32 mouse cellular contexts compared by ENCODE assay signal in genomic region chr2:143065914-143066313, GRCm38 (mm10). TPM values are rescaled to one million over a fixed set of nuclear protein-coding genes. Genes with fewer than 3 reads are reported as not detected.
A peak's percentile ranks its signal among the peaks of the same experiment; 100 is the strongest.
DNase-seq lines count a peak whose midpoint lies in the region; ATAC-seq and TF ChIP-seq lines count a peak whose summit lies in the region.
"Had no signal": no experiment of that assay in that cellular context is flagged by ENCODE, and none has a peak within 500 bp of the region (broad histone marks: within the 10 kb centered on the region; RNA-seq: fewer than 3 reads in every experiment).

No protein-coding gene starts in this region.

- no peak for TF ChIP-seq CTCF in kidney, adult 2 months (conservative IDR thresholded peaks at IDR 0.05; ENCODE audit: insufficient read depth, insufficient read length, low read depth, low read length)

- no peaks in the 10 kb centered on the region for H3K9me3 ChIP-seq in embryonic facial prominence, embryonic 14.5 days (ENCODE audit: control insufficient read depth, low read length)
- no peaks in the 10 kb centered on the region for H3K9me3 ChIP-seq in embryonic facial prominence, embryonic 10.5 days
- no peaks in the 10 kb centered on the region for H3K9me3 ChIP-seq in heart, embryonic 12.5 days (replicated peaks)
- no peaks in the 10 kb centered on the region for H3K9me3 ChIP-seq in kidney, embryonic 15.5 days (replicated peaks)
- H3K9me3 ChIP-seq: embryonic facial prominence, embryonic 15.5 days; heart, embryonic 13.5 days; hindbrain, embryonic 10.5 days; hindbrain, embryonic 13.5 days; intestine, embryonic 15.5 days had no signal

- peak; percentile 35 for DNase-seq in embryonic facial prominence, embryonic 14.5 days (ENCODE audit: low spot score)
- no peak for DNase-seq in embryonic facial prominence, embryonic 10.5 days (ENCODE audit: low spot score)
- no peak for DNase-seq in heart, postnatal 14 days
- DNase-seq in kidney, adult 2 months: peak; percentile 12
- peak; percentile 2 for DNase-seq in lung, postnatal 36 days
- DNase-seq in lung, postnatal 4 days: no peak
- DNase-seq: adrenal gland, adult 8-10 months; adrenal gland, postnatal 25 days; cerebellum, adult 11-12 months; cerebellum, adult 8-10 months; cerebellum, postnatal 10 days; cerebellum, postnatal 36 days; embryo, embryonic 11 days; forebrain, postnatal 0 days; gastrocnemius, adult 2 months; gastrocnemius, postnatal 14 days; heart, postnatal 10 days had no signal

- H3K4me1 ChIP-seq in embryonic facial prominence, embryonic 14.5 days (ENCODE audit: control insufficient read depth, insufficient read depth, low read length): no peaks in the 10 kb centered on the region; the same call in 1 of the 2 replicates
- H3K4me1 ChIP-seq in embryonic facial prominence, embryonic 10.5 days: peaks cover 5% of the 10 kb centered on the region
- peaks cover 3% of the 10 kb centered on the region for H3K4me1 ChIP-seq in heart, embryonic 12.5 days (replicated peaks)
- peaks cover 4% of the 10 kb centered on the region; the same call in 1 of the 2 replicates for H3K4me1 ChIP-seq in kidney, adult 2 months (ENCODE audit: control insufficient read depth, insufficient read depth, low read length)
- peaks cover 11% of the 10 kb centered on the region for H3K4me1 ChIP-seq in kidney, embryonic 15.5 days

- H3K27me3 ChIP-seq in embryonic facial prominence, embryonic 14.5 days (replicated peaks; ENCODE audit: control insufficient read depth, insufficient read depth, low read length): no peaks in the 10 kb centered on the region
- 0 out of 2 replicates have a peak, but pooled peaks cover 4% of the 10 kb centered on the region for H3K27me3 ChIP-seq in embryonic facial prominence, embryonic 10.5 days (replicated peaks; ENCODE audit: low read depth, poor library complexity, severe bottlenecking)
- no peaks in the 10 kb centered on the region for H3K27me3 ChIP-seq in heart, embryonic 12.5 days (replicated peaks)
- H3K27me3 ChIP-seq in kidney, adult 2 months (replicated peaks; ENCODE audit: control insufficient read depth, insufficient read depth, low read length): no peaks in the 10 kb centered on the region
- H3K27me3 ChIP-seq in kidney, embryonic 15.5 days: no peaks in the 10 kb centered on the region
- H3K27me3 ChIP-seq: embryonic facial prominence, embryonic 15.5 days; heart, embryonic 13.5 days; hindbrain, embryonic 13.5 days; intestine, embryonic 15.5 days had no signal

- no peak overlapping the region for H3K4me3 ChIP-seq in embryonic facial prominence, embryonic 14.5 days (ENCODE audit: low read depth, low read length)
- H3K4me3 ChIP-seq in embryonic facial prominence, embryonic 10.5 days: no peak overlapping the region
- H3K4me3 ChIP-seq in heart, embryonic 12.5 days: no peak overlapping the region
- no peak overlapping the region for H3K4me3 ChIP-seq in kidney, adult 2 months (ENCODE audit: insufficient read depth, low read depth, low read length)
- no peak overlapping the region for H3K4me3 ChIP-seq in kidney, embryonic 15.5 days (replicated peaks)
- H3K4me3 ChIP-seq: embryonic facial prominence, embryonic 15.5 days; gastrocnemius, adult 2 months; heart, embryonic 13.5 days; hindbrain, embryonic 10.5 days; hindbrain, embryonic 13.5 days; intestine, embryonic 15.5 days had no signal

- 80% methylated on average over 3 of the region's 3 CpGs for WGBS in embryonic facial prominence, embryonic 14.5 days
- WGBS in embryonic facial prominence, embryonic 10.5 days: 94% methylated on average over 3 of the region's 3 CpGs
- WGBS in heart, embryonic 12.5 days: 79% methylated on average over 3 of the region's 3 CpGs
- WGBS in kidney, adult 2 months: 80% methylated on average over 3 of the region's 3 CpGs
- WGBS in kidney, embryonic 15.5 days: 93% methylated on average over 3 of the region's 3 CpGs

- TF ChIP-seq POLR2A in kidney, adult 2 months (IDR thresholded peaks at IDR 0.05; ENCODE audit: low read depth, low read length): no peak

- no peak for ATAC-seq in embryonic facial prominence, embryonic 14.5 days (ENCODE audit: low read depth)
- no peak for ATAC-seq in heart, embryonic 12.5 days (ENCODE audit: insufficient number of reproducible peaks, low FRiP score)
- no peak for ATAC-seq in kidney, embryonic 15.5 days (replicated peaks; ENCODE audit: low FRiP score)
- ATAC-seq: activated CD4-positive, CD25-positive, alpha-beta regulatory T cell, adult 4 months; forebrain, embryonic 14.5 days; forebrain, postnatal 0 days; hindbrain, embryonic 16.5 days; intestine, embryonic 15.5 days had no signal

- no peak overlapping the region for H3K27ac ChIP-seq in embryonic facial prominence, embryonic 14.5 days (replicated peaks; ENCODE audit: low read depth, low read length)
- no peak overlapping the region for H3K27ac ChIP-seq in embryonic facial prominence, embryonic 10.5 days (replicated peaks)
- H3K27ac ChIP-seq in heart, embryonic 12.5 days (ENCODE audit: poor library complexity, severe bottlenecking): 0 out of 2 replicates have a peak overlapping the region, but pooled peaks have one; percentile 38
- H3K27ac ChIP-seq in kidney, adult 2 months (ENCODE audit: insufficient read depth, low read depth, low read length): no peak overlapping the region
- H3K27ac ChIP-seq in kidney, embryonic 15.5 days: no peak overlapping the region
- H3K27ac ChIP-seq: embryonic facial prominence, embryonic 15.5 days; gastrocnemius, adult 2 months; hindbrain, embryonic 10.5 days; hindbrain, embryonic 13.5 days; intestine, embryonic 15.5 days had no signal

- intact Hi-C loops in heart, postnatal 14 days (cut with DNase I): no loop called here

- H3K4me2 ChIP-seq in embryonic facial prominence, embryonic 14.5 days (ENCODE audit: low read depth, low read length): no peak overlapping the region
- no peak overlapping the region for H3K4me2 ChIP-seq in heart, embryonic 12.5 days
- H3K4me2 ChIP-seq in kidney, embryonic 15.5 days: no peak overlapping the region
- H3K4me2 ChIP-seq: embryonic facial prominence, embryonic 15.5 days; heart, embryonic 13.5 days; hindbrain, embryonic 13.5 days; intestine, embryonic 15.5 days had no signal

- no peak overlapping the region for H3K9ac ChIP-seq in embryonic facial prominence, embryonic 14.5 days (ENCODE audit: low read depth, low read length)
- no peak overlapping the region for H3K9ac ChIP-seq in heart, embryonic 12.5 days
- H3K9ac ChIP-seq in kidney, embryonic 15.5 days: no peak overlapping the region
- H3K9ac ChIP-seq: embryonic facial prominence, embryonic 15.5 days; forebrain, postnatal 0 days; heart, embryonic 13.5 days; hindbrain, embryonic 13.5 days; intestine, embryonic 15.5 days had no signal

- H3K36me3 ChIP-seq in embryonic facial prominence, embryonic 14.5 days (ENCODE audit: control insufficient read depth, insufficient read depth, low read length): peaks cover 47% of the 10 kb centered on the region
- H3K36me3 ChIP-seq in embryonic facial prominence, embryonic 10.5 days (replicated peaks): peaks cover 65% of the 10 kb centered on the region
- peaks cover 44% of the 10 kb centered on the region for H3K36me3 ChIP-seq in heart, embryonic 12.5 days
- peaks cover 3% of the 10 kb centered on the region for H3K36me3 ChIP-seq in kidney, adult 2 months (ENCODE audit: control insufficient read depth, insufficient read depth, low read length)
- peaks cover 53% of the 10 kb centered on the region for H3K36me3 ChIP-seq in kidney, embryonic 15.5 days

RNA-seq across cellular contexts. Expression of gene Snrpb2, which starts 3.1 kb away (rescaled TPM):
- 74.8 and 77.7 TPM in 2 replicates for polyA plus RNA-seq in embryonic facial prominence, embryonic 14.5 days (2014; fragmentation: Nextera tagmentation; extraction: Ambion mirVana)
- 95.8 and 105 TPM in 2 replicates for polyA plus RNA-seq in embryonic facial prominence, embryonic 10.5 days (2016; fragmentation: Nextera tagmentation; extraction: Ambion mirVana)
- polyA plus RNA-seq in heart, embryonic 12.5 days (2016; fragmentation: Nextera tagmentation; extraction: Ambion mirVana): 49.9 and 53.3 TPM in 2 replicates
- total RNA-seq in heart, postnatal 14 days (2021): 10 to 100 TPM; 23.2 to 28.2 TPM
- polyA plus RNA-seq in kidney, adult 2 months (2012; rRNA removed): 3.4 and 5.3 TPM in 2 replicates
- polyA plus RNA-seq in kidney, embryonic 15.5 days (2015; fragmentation: Nextera tagmentation; extraction: Ambion mirVana): 78.3 and 102 TPM in 2 replicates

RNA-seq across cellular contexts. Expression of gene Otor, which starts 12.4 kb away (rescaled TPM):
- 55.4 and 62.6 TPM in 2 replicates for polyA plus RNA-seq in embryonic facial prominence, embryonic 14.5 days (2014; fragmentation: Nextera tagmentation; extraction: Ambion mirVana)
- polyA plus RNA-seq in embryonic facial prominence, embryonic 10.5 days (2016; fragmentation: Nextera tagmentation; extraction: Ambion mirVana): 0.64 and 3.8 TPM in 2 replicates
- polyA plus RNA-seq in heart, embryonic 12.5 days (2016; fragmentation: Nextera tagmentation; extraction: Ambion mirVana): 0.27 and 0.55 TPM in 2 replicates
- total RNA-seq in heart, postnatal 14 days (2021): not detected
- polyA plus RNA-seq in kidney, adult 2 months (2012; rRNA removed): not detected in 2 replicates
- polyA plus RNA-seq in kidney, embryonic 15.5 days (2015; fragmentation: Nextera tagmentation; extraction: Ambion mirVana): 0.32 and 0.35 TPM in 2 replicates
- total RNA-seq: adrenal gland, adult 8-10 months; adrenal gland, postnatal 25 days; ES-E14; forebrain, postnatal 0 days; gastrocnemius, adult 2 months; gastrocnemius, postnatal 14 days; gastrocnemius, postnatal 4 days; heart, adult 18-20 months; heart, postnatal 10 days had no signal
- polyA plus RNA-seq: activated CD4-positive, CD25-positive, alpha-beta regulatory T cell, adult 4 months; cortical plate, adult 2 months; forebrain, postnatal 0 days; frontal cortex, adult 2 months; hindbrain, embryonic 16.5 days had no signal

Comparison
In these comparisons a context has a peak if more than half of its experiments do, and no peak if none do; other contexts are left out.
1. DNase-seq: peak in embryonic facial prominence, embryonic 14.5 days (single experiment), kidney, adult 2 months (single experiment) and lung, postnatal 36 days (single experiment); none in embryonic facial prominence, embryonic 10.5 days (single experiment), heart, postnatal 14 days (0 of 2) and lung, postnatal 4 days (0 of 2).
2. RNA of gene Otor, which starts 12.4 kb away (polyA plus RNA-seq): 55.4 to 62.6 TPM in embryonic facial prominence, embryonic 14.5 days; 0.64 to 3.8 TPM in embryonic facial prominence, embryonic 10.5 days, 0.27 to 0.55 TPM in heart, embryonic 12.5 days, 0.32 to 0.35 TPM in kidney, embryonic 15.5 days and not detected in kidney, adult 2 months; every median in the first group is over 10 times any median in the second.